Mouse (Mus musculus) liver, embryonic 12.5 days (tissue): Measurements from ENCODE around the gene Atp13a3. TPM values are rescaled to one million over a fixed set of nuclear protein-coding genes. Genes with fewer than 3 reads are reported as not detected.
A peak's percentile ranks its signal among the peaks of the same experiment; 100 is the strongest.

Source experiments
- ATAC-seq: fragments of 200-750 bp; cut with Nextera tagmentation; 2 replicates; pipeline ENCODE4 v1.8.0; 2017; ENCODE audit warnings: moderate number of reproducible peaks, mild to moderate bottlenecking, moderate library complexity
- H3K27ac ChIP-seq: fragments of 300-500 bp; sonication (generic); 2 replicates; pipeline ENCODE4 v1.5.1; 2016; ENCODE audit warnings: mild to moderate bottlenecking
- H3K27me3 ChIP-seq: fragments of 300-500 bp; sonication (generic); replicated peaks from 2 replicates; pipeline ENCODE4 v1.6.1; 2016; ENCODE audit warnings: mild to moderate bottlenecking, moderate library complexity
- H3K36me3 ChIP-seq: fragments of 300-500 bp; sonication (generic); 2 replicates; pipeline ENCODE4 v1.6.1; 2016; ENCODE audit warnings: mild to moderate bottlenecking, moderate library complexity
- H3K4me1 ChIP-seq: fragments of 300-500 bp; sonication (generic); 2 replicates; pipeline ENCODE4 v1.6.1; 2016
- H3K4me2 ChIP-seq: fragments of 300-500 bp; sonication (generic); 2 replicates; pipeline ENCODE4 v1.6.1; 2016; ENCODE audit warnings: mild to moderate bottlenecking, moderate library complexity
- H3K4me3 ChIP-seq: fragments of 300-500 bp; sonication (generic); 2 replicates; pipeline ENCODE4 v1.5.1; 2016; ENCODE audit warnings: mild to moderate bottlenecking, moderate library complexity
- H3K9ac ChIP-seq: fragments of 300-500 bp; sonication (generic); 2 replicates; pipeline ENCODE4 v1.6.1; 2016; ENCODE audit warnings: mild to moderate bottlenecking, moderate library complexity
- H3K9me3 ChIP-seq: fragments of 300-500 bp; sonication (generic); replicated peaks from 2 replicates; pipeline ENCODE4 v1.6.1; 2016; ENCODE audit warnings: mild to moderate bottlenecking, moderate library complexity
- WGBS: fragments of 180-500 bp; shearing (Covaris S2); methylation state at CpG from one replicate; pipeline ENCODE4 v1.1.7; 2016; ENCODE audit not compliant: insufficient replicate concordance; 5-methylcytosine and 5-hydroxymethylcytosine counted together
- polyA plus RNA-seq: library from polyadenylated mRNA; unstranded; fragments of >200 nt; fragmentation: Nextera tagmentation; extraction: Ambion mirVana; gene quantifications from 2 replicates; pipeline ENCODE4 v1.2.1, GENCODE M21; 2016

The Atp13a3 gene
- polyA plus RNA-seq, 1 experiment from 2014 or later, result 17.7 TPM

DNA sequence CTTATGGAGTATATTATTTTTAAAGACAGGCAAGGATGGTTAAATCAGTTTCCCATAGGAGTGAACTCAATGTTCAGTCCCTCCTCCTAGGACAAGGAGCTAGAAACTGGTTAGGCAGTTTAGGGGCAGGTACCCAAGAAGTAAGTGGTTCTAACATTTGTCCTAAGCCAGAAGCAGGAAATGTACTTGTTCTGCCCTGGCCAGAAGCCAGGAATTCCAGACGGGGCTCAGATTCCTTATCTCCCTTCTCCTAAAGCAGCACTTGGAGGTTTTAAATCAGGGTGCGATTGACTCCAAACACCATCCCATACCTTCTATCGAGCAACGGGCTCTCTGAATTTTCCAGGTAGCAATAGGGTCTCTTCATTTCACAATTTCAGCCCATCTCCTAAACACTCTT lies 29.6 kb upstream of the Atp13a3 start:
- H3K27ac ChIP-seq, result no peak overlapping the region
- 63% methylated on average over 4 of the region's 4 CpGs for WGBS

DNA sequence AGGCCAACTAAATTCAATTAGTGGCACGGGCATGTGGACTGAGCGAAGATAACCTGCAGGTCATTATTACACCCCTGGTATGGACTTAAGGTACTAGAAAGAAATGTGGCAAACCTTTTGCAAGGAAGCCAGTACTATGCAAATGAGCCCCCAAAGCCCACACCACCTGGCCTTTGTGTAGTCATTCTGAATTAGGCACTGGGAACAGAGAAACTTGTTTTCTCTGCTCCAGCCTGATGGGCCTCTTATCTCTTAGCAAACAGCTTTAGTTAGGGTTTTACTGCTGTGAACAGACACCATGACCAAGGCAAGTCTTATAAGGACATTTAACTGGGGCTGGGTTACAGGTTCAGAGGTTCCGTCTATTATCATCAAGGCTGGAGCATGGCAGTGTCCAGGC lies 27.4 kb upstream of the Atp13a3 start:
- peaks cover 49% of the 10 kb centered on the region for H3K4me1 ChIP-seq
- H3K27ac ChIP-seq, result no peak overlapping the region
- 72% methylated on average over 3 of the region's 3 CpGs for WGBS
- 0 out of 2 replicates have a peak, but pooled peaks have one; percentile 22 for ATAC-seq
- H3K4me2 ChIP-seq, result no peak overlapping the region
- H3K27me3 ChIP-seq, result no peaks in the 10 kb centered on the region
- H3K36me3 ChIP-seq, result no peaks in the 10 kb centered on the region
- no peak overlapping the region for H3K4me3 ChIP-seq
- 0 out of 2 replicates have a peak, but pooled peaks cover 5% of the 10 kb centered on the region for H3K9me3 ChIP-seq
- H3K9ac ChIP-seq, result no peak overlapping the region

More for the DNA sequence above, 29.6 kb upstream of the Atp13a3 start:
- Histone ChIP-seq H3K4me2 (no peak overlapping the region), H3K36me3 (no peaks in the 10 kb centered on the region), H3K4me1 (peaks cover 34% of the 10 kb centered on the region), H3K4me3 (no peak overlapping the region), H3K9ac (no peak overlapping the region), H3K9me3 (0 out of 2 replicates have a peak, but pooled peaks cover 5% of the 10 kb centered on the region), H3K27me3 (no peaks in the 10 kb centered on the region)
- no peak for ATAC-seq

DNA sequence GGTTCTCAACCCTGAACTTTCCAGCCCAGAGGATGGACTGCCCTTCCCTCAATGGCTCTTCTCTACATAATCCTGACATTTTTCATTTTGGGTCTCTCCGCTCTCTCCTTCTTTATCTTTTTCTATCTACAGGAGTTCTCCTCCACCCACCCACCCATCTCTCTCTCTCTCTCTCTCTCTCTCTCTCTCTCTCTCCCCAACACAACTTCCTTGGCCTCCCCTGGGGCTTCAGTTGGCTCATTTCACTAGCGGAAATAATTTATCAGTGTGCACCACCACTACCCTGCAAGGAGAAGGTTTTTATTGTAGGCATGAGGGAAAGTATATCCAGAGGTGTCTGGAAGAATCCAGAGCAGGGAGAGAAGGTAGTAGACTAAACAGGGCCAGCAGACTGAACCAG lies 26.3 kb upstream of the Atp13a3 start:
- 53% methylated on average over 2 of the region's 2 CpGs for WGBS
- no peak for ATAC-seq
- H3K4me3 ChIP-seq, result no peak overlapping the region
- H3K27ac ChIP-seq, result no peak overlapping the region
- 0 out of 2 replicates have a peak, but pooled peaks cover 5% of the 10 kb centered on the region for H3K9me3 ChIP-seq
- H3K4me1 ChIP-seq, result peaks cover 50% of the 10 kb centered on the region
- no peaks in the 10 kb centered on the region for H3K27me3 ChIP-seq
- H3K4me2 ChIP-seq, result no peak overlapping the region
- no peak overlapping the region for H3K9ac ChIP-seq
- H3K36me3 ChIP-seq, result no peaks in the 10 kb centered on the region

DNA sequence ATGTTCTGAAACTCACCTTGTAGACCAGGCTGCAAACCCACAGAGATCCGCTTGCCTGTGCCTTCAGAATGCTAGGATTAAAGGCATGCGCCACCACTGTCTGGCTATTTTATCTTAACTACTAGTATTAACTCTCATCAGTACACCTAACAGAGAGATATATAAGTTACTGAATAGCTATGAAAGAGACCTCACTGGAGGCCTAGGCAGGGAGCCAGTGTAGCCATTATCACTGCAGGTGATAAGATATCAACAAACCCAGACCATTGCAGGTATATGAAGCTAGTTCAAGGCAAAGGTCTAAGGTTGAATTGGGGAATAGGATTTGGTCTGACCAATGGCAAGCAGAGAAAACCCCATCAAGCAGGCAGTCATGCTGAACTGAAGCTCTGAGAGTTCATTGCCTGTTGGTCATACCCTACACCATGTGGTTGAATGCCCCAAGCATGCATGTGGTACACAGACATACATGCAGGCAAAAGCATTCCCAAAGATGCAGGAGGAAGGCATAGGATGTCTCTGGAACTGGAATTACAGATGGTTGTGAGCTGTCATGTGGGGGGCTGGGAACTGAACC lies 24.8 kb upstream of the Atp13a3 start:
- Histone ChIP-seq H3K27me3 (no peaks in the 10 kb centered on the region), H3K36me3 (no peaks in the 10 kb centered on the region), H3K9me3 (0 out of 2 replicates have a peak, but pooled peaks cover 5% of the 10 kb centered on the region), H3K9ac (no peak overlapping the region), H3K4me2 (no peak overlapping the region), H3K4me3 (no peak overlapping the region), H3K4me1 (peaks cover 65% of the 10 kb centered on the region), H3K27ac (no peak overlapping the region)
- 71% methylated on average over 2 of the region's 2 CpGs for WGBS
- no peak for ATAC-seq

DNA sequence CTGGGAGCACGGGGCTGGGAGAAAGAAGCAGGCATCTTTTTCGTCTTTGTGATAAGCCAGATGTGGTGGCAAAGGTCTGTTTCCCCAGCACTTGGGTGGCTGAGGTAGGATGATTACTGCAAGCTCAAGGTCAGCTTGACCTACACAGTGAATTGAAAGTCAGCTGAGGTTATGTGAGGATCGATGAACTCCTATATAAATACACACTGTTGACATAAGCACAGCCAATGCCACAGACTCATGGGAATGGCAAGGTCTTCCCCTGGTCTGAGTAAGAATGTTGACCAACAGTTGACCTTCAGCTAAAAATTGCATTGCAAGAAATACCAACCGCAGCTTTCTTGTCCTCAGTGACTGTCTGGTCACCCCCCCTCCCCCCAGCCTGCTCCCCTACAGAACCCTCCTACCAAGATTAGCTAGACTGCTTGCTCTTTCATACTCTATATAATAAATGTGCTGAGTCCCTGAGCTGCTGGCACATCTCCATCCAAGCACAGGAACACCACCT lies 23.0 kb upstream of the Atp13a3 start:
- ATAC-seq, result no peak
- Histone ChIP-seq H3K9ac (no peak overlapping the region), H3K4me3 (no peak overlapping the region), H3K4me2 (no peak overlapping the region), H3K27me3 (no peaks in the 10 kb centered on the region), H3K9me3 (0 out of 2 replicates have a peak, but pooled peaks cover 5% of the 10 kb centered on the region), H3K36me3 (no peaks in the 10 kb centered on the region), H3K4me1 (peaks cover 71% of the 10 kb centered on the region), H3K27ac (no peak overlapping the region)
- WGBS, result 49% methylated on average over 4 of the region's 4 CpGs

DNA sequence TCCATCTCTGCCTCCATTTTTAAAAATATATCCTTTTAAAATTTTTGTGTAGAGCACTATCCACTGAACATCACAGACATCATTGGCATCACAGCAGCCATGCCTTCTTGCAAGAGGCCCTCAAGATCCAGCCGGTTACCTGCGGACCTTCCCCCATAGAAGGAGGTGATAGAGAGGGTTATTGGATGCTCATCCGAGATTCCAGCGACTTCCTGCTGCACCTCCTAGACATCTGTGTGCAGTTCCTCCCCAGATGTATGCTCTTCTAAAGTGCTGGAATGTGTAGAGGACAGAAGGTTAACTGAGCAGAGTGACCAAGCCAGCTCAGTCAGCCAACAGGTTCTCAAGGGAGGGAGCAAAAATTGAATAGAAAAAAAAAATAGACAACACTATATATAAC lies 21.7 kb upstream of the Atp13a3 start:
- H3K4me1 ChIP-seq, result peaks cover 60% of the 10 kb centered on the region
- no peak overlapping the region for H3K9ac ChIP-seq
- H3K27ac ChIP-seq, result no peak overlapping the region
- ATAC-seq, result no peak
- 0 out of 2 replicates have a peak, but pooled peaks cover 4% of the 10 kb centered on the region for H3K27me3 ChIP-seq
- H3K4me2 ChIP-seq, result no peak overlapping the region
- H3K4me3 ChIP-seq, result no peak overlapping the region
- WGBS, result 71% methylated on average over 4 of the region's 4 CpGs
- no peaks in the 10 kb centered on the region for H3K36me3 ChIP-seq
- no peaks in the 10 kb centered on the region for H3K9me3 ChIP-seq

DNA sequence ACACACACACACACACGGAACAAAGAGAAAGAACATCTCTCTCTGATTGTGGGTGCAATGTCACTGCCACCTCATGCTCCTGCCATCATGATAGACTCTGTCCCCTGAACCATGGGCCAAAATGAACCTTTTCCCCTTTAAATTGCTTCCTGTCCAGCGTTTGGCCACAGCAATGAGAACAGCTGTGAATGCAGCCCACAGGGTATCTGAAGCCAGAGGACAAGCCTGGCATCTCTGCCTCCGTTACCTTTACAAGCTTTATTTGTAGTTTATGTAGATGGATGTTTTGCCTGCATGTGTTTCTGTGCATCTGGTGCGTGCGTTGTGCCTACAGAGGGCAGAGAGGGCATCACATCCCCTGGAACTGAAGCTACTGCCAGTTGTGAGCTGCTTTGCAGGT lies 21.2 kb upstream of the Atp13a3 start:
- Histone ChIP-seq H3K9me3 (no peaks in the 10 kb centered on the region), H3K4me3 (no peak overlapping the region), H3K4me2 (no peak overlapping the region), H3K4me1 (peaks cover 56% of the 10 kb centered on the region), H3K27ac (no peak overlapping the region; the same call in 1 of the 2 replicates), H3K36me3 (no peaks in the 10 kb centered on the region), H3K9ac (no peak overlapping the region), H3K27me3 (0 out of 2 replicates have a peak, but pooled peaks cover 4% of the 10 kb centered on the region)
- ATAC-seq, result no peak
- 76% methylated on average over 5 of the region's 5 CpGs for WGBS

DNA sequence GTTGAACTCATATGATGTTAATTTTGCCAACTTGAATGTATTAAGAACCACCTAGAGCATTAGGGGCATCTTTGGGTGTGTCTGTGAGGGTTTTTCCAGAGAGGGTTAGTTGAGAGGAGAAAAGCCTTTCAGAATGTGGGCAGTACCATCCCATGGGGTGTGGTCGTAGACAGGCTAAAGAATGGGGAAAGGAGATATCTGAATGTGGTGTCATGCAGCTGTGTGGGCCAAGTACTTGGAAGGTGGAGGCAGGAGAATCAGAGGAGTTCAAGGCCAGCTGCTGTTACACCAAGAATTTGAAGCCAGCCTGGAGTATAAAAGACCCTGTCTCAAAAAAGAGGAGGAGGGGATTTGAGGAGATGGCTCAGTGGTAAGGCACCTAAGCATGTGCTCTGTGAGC lies 20.2 kb upstream of the Atp13a3 start:
- Histone ChIP-seq H3K4me3 (no peak overlapping the region), H3K27me3 (0 out of 2 replicates have a peak, but pooled peaks cover 4% of the 10 kb centered on the region), H3K27ac (peak overlapping the region; percentile 61), H3K9ac (0 out of 2 replicates have a peak overlapping the region, but pooled peaks have one; percentile 23), H3K9me3 (no peaks in the 10 kb centered on the region), H3K4me2 (peak overlapping the region; percentile 24; the same call in 1 of the 2 replicates), H3K4me1 (peaks cover 45% of the 10 kb centered on the region), H3K36me3 (no peaks in the 10 kb centered on the region)
- 23% methylated on average over 1 of the region's 1 CpGs for WGBS
- ATAC-seq, result peak; percentile 89

DNA sequence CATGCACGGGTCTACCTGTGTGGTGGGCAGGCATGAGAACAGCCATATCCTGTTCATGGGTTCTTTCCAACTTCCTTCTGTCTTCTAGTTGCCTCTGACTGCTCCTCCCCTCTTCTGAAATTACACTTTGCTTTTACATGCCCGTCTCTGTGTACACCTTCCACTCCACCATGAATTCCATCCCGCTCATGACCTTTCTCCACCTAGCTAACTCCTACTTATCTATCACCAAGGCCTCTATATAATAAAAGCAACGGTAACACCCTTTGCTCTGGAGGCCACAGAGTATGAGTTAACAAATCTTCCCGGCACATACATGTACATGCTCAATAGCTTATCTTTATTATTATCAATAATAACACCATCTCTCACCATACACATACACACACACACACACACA lies 18.3 kb upstream of the Atp13a3 start:
- no peaks in the 10 kb centered on the region for H3K9me3 ChIP-seq
- H3K27me3 ChIP-seq, result 0 out of 2 replicates have a peak, but pooled peaks cover 4% of the 10 kb centered on the region
- H3K4me1 ChIP-seq, result peaks cover 30% of the 10 kb centered on the region
- no peak overlapping the region for H3K4me2 ChIP-seq
- WGBS, result 62% methylated on average over 5 of the region's 5 CpGs
- H3K9ac ChIP-seq, result no peak overlapping the region
- no peak overlapping the region for H3K4me3 ChIP-seq
- no peak overlapping the region for H3K27ac ChIP-seq
- no peaks in the 10 kb centered on the region for H3K36me3 ChIP-seq
- ATAC-seq, result no peak

DNA sequence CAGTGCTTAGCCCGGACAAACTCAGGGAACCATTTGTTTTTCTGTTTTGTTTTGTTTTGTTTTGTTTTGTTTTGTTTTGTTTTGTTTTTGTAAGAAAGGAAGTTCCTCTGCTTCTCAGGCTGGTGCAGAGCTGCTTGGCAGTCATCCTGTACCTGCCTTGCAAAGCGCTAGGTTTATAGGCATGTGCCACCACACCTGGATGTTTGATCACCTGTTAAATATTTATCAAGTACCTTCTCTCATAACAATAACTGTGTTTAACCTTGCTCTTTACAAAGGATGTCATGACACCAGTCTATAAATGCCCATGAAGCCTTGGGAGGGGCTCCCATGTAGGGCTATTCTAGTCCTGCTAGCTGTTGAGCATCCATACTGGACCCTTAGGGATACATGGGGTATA lies 10.9 kb upstream of the Atp13a3 start:
- Histone ChIP-seq H3K4me3 (no peak overlapping the region), H3K9me3 (no peaks in the 10 kb centered on the region), H3K4me2 (no peak overlapping the region), H3K4me1 (no peaks in the 10 kb centered on the region), H3K27ac (no peak overlapping the region), H3K9ac (no peak overlapping the region), H3K27me3 (no peaks in the 10 kb centered on the region), H3K36me3 (no peaks in the 10 kb centered on the region)
- no peak for ATAC-seq
- WGBS, result 80% methylated on average over 2 of the region's 2 CpGs

DNA sequence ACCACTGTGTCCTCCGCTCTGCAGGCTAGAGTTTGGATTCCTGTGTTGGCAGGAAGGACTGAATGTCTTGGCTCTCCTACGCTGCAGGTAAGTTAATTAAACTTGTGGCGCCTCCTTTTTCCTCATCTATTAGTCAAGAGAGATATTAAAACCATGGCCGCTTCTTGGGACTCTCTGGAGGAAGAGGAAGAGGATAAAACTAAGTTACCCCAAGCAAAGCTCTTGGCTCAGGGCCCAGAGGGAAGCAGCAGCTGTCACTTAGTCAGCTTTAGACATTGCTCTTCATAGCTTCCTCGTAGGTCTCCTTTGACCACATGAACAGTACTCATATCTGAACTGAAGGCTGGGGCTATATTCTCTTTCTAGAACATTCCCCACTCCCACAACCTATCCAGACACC lies 10.5 kb upstream of the Atp13a3 start:
- no peaks in the 10 kb centered on the region for H3K27me3 ChIP-seq

DNA sequence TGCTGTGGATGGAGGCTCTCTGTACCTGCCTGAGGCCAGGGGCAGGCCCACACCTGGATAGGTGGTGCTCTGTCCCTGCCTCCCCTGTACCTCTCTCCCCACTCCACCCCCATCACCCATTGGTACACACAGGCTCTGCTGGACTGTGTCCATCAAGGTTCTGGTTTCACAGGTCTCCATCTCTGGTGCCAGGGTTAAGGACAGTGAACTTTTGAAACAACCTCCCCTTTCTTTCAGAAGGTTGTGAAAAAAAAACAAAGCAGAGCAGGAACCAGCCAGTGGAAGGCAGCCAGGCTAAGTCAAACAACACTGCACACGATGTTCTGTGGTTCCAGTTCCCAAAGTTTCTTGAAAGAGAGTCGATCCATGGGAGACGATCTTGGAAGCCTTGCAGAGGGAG lies 6.9 kb upstream of the Atp13a3 start:
- H3K4me3 ChIP-seq, result no peak overlapping the region
- no peak overlapping the region for H3K4me2 ChIP-seq
- H3K27ac ChIP-seq, result no peak overlapping the region
- H3K36me3 ChIP-seq, result no peaks in the 10 kb centered on the region
- H3K27me3 ChIP-seq, result no peaks in the 10 kb centered on the region
- ATAC-seq, result no peak
- H3K4me1 ChIP-seq, result peaks cover 25% of the 10 kb centered on the region
- 60% methylated on average over 3 of the region's 3 CpGs for WGBS
- H3K9me3 ChIP-seq, result no peaks in the 10 kb centered on the region
- no peak overlapping the region for H3K9ac ChIP-seq

More for the DNA sequence above, 10.5 kb upstream of the Atp13a3 start:
- 61% methylated on average over 5 of the region's 5 CpGs for WGBS
- H3K4me2 ChIP-seq, result no peak overlapping the region
- H3K9ac ChIP-seq, result no peak overlapping the region
- no peak overlapping the region for H3K4me3 ChIP-seq
- H3K36me3 ChIP-seq, result no peaks in the 10 kb centered on the region
- no peaks in the 10 kb centered on the region for H3K9me3 ChIP-seq
- ATAC-seq, result no peak
- H3K27ac ChIP-seq, result no peak overlapping the region
- H3K4me1 ChIP-seq, result peaks cover 3% of the 10 kb centered on the region; the same call in 1 of the 2 replicates
